Mouse (Mus musculus): Measurements from ENCODE around the gene Fgf18. TPM values are rescaled to one million over a fixed set of nuclear protein-coding genes. Genes with fewer than 3 reads are reported as not detected.

Gene Fgf18
- polyA plus RNA-seq, 1 experiment from 2014 or later, result 2.6 TPM

DNA sequence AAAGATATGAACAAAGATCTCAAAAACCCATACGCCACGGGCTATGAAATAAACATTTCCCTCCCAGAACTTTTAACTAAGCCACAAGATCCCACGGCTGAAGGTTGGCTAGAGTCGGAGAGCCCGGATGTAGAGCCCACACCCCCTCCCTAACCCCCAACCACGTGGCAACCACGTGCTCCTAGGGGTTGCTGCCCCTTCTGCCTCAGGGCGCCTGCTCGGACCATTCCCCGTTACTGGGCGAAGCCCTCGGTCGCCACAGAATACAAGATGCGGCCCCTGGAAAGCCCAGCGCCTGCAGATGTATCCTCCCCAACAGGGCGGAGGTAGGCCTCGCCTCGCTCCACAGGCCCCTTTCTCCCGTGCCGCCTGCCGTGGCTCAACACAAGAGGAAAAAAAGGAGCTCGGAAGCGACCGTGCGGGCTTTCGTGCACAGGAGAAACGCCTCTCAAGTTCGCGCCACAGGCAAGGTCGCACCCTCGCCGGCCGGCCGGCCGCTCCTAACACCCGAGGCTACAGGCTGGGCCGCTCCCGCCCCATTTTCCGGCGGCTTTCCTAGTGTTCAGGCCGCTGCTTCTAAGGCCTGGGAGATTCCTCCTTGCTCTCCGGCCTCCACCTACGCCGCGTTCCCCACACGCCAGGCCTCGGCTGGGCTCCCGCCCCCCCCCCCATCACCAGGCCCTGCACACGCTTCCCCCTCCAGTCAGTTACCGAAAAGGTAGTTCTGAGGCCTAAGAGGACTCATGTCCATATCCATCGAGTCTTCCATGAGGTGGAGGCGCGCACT lies 15.2 kb upstream of the Fgf18 start:
- Histone ChIP-seq H3K27ac (peak overlapping the region; percentile 96), H3K9me3 (no peaks in the 10 kb centered on the region), H3K36me3 (peaks cover 46% of the 10 kb centered on the region), H3K4me1 (no peaks in the 10 kb centered on the region), H3K4me3 (peak overlapping the region; percentile 97), H3K27me3 (ENCODE audit: insufficient read depth, poor library complexity, severe bottlenecking) (peaks cover 4% of the 10 kb centered on the region; the same call in 1 of the 2 replicates)
- DNase-seq (ENCODE audit: low spot score), result no peak
- WGBS, result 2% methylated on average over 53 of the region's 53 CpGs

DNA sequence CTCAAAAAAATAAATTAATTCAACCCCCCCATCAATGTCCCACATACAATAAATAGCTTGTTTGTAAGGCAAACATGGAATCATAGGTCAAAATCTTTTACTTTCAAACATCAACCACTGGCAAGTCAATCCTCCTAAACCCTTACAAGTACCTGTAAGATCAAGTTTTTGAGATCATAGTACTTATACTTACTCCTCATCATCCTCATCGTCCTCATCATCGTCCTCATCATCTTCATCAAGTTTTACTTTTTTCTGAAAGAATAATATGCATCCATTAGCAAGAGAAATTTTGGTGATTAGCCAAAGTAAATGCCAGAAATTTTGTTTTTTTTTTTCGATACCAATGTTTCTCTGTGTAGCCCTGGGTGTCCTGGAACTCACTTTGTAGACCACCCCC lies 12.5 kb upstream of the Fgf18 start:
- no peak for DNase-seq (ENCODE audit: low spot score)
- H3K9me3 ChIP-seq, result no peaks in the 10 kb centered on the region
- H3K27me3 ChIP-seq (ENCODE audit: insufficient read depth, poor library complexity, severe bottlenecking), result no peaks in the 10 kb centered on the region
- peaks cover 72% of the 10 kb centered on the region for H3K36me3 ChIP-seq
- no peaks in the 10 kb centered on the region for H3K4me1 ChIP-seq
- H3K4me3 ChIP-seq, result no peak overlapping the region
- 90% methylated on average over 3 of the region's 3 CpGs for WGBS
- H3K27ac ChIP-seq, result no peak overlapping the region

DNA sequence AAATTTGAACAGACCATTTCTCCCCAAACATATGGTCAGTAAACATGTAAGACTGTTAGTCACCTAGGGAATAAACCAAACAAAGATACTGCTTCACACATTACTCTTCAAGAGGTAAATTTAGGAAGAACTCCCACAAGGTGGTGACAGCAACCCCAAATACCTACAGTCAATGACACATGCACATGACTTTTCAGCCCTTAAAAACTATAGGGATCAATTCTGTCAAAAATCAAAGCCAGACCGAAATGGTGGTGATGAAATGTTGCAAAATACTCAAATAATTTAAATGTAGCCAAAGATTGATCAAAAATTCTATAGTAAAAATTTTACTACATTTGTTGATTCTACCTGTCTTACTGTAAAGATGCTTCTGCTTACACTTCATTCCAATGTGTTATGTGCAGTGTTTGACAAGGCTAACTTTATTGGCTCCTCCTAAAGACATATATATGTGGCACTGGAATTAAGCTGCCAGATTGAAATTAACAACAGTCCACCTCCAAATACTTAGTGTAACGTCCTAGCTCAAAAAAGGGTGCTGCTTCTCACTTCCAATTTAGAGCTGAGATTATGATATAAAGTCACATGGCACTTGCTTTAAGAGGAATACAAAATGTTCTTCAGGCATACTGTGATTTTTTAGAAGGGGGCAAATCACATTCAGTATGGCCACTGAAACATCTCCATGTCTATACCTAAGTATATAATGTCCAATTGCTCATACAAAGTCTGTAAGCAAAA lies 10.4 kb upstream of the Fgf18 start:
- Histone ChIP-seq H3K4me3 (no peak overlapping the region), H3K4me1 (no peaks in the 10 kb centered on the region), H3K27me3 (ENCODE audit: insufficient read depth, poor library complexity, severe bottlenecking) (no peaks in the 10 kb centered on the region), H3K27ac (no peak overlapping the region), H3K9me3 (no peaks in the 10 kb centered on the region), H3K36me3 (peaks cover 94% of the 10 kb centered on the region)
- WGBS, result 80% methylated on average over 2 of the region's 2 CpGs
- DNase-seq (ENCODE audit: low spot score), result no peak

DNA sequence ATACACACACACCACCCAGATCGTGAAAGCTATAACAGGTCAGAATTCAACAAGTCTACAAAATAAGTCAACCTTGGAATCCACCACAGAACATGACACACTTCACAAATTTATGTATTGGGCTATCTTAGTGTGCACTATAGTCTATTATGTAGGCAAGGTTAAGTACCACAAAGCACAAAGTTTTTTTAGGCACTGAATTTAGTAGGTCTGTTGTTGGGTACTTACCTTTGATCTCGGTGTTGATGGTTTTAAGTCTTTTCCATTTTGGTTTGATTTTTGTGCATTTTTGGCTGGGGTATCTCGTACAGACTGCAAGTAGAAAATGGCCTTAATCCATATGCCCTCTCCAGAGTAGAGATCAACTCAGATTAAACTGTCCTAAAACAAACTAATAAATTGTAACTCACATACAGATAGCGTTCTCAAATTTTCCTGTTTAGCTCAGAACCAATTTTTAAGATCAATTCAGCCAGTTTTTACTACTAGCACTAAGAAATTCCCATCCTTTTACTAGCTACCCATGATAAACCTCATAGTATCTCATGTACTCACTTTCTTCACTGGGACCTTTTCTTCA lies 9.3 kb upstream of the Fgf18 start:
- Histone ChIP-seq H3K9me3 (no peaks in the 10 kb centered on the region), H3K27ac (no peak overlapping the region), H3K4me1 (no peaks in the 10 kb centered on the region), H3K27me3 (ENCODE audit: insufficient read depth, poor library complexity, severe bottlenecking) (no peaks in the 10 kb centered on the region), H3K36me3 (peaks cover 100% of the 10 kb centered on the region), H3K4me3 (no peak overlapping the region)
- DNase-seq (ENCODE audit: low spot score), result no peak
- WGBS, result 87% methylated on average over 4 of the region's 4 CpGs

DNA sequence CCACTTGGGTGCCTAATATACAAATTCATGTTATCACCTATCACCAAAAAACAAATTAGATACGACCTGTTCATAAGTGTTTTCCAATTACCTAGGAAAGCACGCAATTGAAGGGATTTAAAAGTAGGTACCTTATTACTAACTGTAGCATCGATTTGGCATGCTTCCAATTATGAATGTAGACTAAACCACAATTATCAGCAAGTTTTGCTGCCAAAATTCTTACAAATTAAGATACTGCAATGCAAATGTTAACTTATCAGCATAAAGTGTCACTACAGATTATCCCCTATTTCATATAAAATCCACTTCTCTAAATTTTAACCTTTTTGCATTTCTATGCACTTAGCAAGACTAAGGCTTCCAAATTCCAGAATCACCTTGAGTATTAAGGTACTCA lies 7.3 kb upstream of the Fgf18 start:
- H3K27ac ChIP-seq, result no peak overlapping the region
- H3K27me3 ChIP-seq (ENCODE audit: insufficient read depth, poor library complexity, severe bottlenecking), result no peaks in the 10 kb centered on the region
- H3K4me3 ChIP-seq, result no peak overlapping the region
- H3K4me1 ChIP-seq, result no peaks in the 10 kb centered on the region
- no peaks in the 10 kb centered on the region for H3K9me3 ChIP-seq
- WGBS, result 92% methylated on average over 3 of the region's 3 CpGs
- no peak for DNase-seq (ENCODE audit: low spot score)
- H3K36me3 ChIP-seq, result peaks cover 98% of the 10 kb centered on the region

DNA sequence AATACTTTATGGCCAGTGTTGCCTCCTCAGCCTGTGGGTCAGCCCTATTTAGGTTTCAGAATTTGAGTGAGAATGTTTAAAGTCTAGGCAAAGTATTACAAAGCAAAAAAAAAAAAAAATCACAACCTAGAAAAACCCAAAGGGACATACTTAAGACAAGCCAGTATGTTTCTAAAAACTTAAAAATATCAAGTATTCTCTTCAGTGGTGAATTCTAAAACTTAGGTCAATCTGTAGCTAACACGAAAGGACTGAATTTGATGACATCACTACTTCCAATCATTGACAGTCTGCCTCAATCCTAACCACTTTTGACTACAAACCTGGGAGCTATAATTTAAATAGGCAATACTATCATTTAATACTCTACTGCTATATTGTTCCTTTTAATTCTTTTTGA lies 5.8 kb upstream of the Fgf18 start:
- no peak overlapping the region for H3K27ac ChIP-seq
- no peak overlapping the region for H3K4me3 ChIP-seq
- H3K36me3 ChIP-seq, result peaks cover 86% of the 10 kb centered on the region
- DNase-seq (ENCODE audit: low spot score), result no peak
- H3K27me3 ChIP-seq (ENCODE audit: insufficient read depth, poor library complexity, severe bottlenecking), result no peaks in the 10 kb centered on the region
- 89% methylated on average over 1 of the region's 1 CpGs for WGBS
- H3K9me3 ChIP-seq, result no peaks in the 10 kb centered on the region
- H3K4me1 ChIP-seq, result peaks cover 3% of the 10 kb centered on the region; the same call in 1 of the 2 replicates

DNA sequence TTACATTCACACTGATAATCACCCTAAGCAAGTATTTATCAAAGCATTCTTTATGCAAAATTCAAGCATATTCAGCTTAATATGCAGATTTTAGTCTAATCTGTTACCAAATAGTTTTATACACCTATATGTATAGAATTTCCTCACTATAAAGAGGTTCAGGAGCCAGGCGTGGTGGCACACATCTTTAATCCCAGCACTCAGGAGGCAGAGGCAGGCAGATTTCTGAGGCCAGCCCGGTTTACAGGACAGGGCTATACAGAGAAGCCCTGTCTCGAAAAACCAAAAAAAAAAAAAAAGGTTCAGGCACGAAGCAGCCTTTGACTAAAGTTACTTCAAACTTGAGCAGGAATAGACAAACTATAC lies 4.6 kb upstream of the Fgf18 start:
- 75% methylated on average over 4 of the region's 4 CpGs for WGBS
- H3K4me1 ChIP-seq, result peaks cover 16% of the 10 kb centered on the region
- no peak overlapping the region for H3K4me3 ChIP-seq
- no peak overlapping the region for H3K27ac ChIP-seq
- DNase-seq (ENCODE audit: low spot score), result no peak
- H3K9me3 ChIP-seq, result no peaks in the 10 kb centered on the region
- peaks cover 74% of the 10 kb centered on the region for H3K36me3 ChIP-seq
- H3K27me3 ChIP-seq (ENCODE audit: insufficient read depth, poor library complexity, severe bottlenecking), result peaks cover 9% of the 10 kb centered on the region

DNA sequence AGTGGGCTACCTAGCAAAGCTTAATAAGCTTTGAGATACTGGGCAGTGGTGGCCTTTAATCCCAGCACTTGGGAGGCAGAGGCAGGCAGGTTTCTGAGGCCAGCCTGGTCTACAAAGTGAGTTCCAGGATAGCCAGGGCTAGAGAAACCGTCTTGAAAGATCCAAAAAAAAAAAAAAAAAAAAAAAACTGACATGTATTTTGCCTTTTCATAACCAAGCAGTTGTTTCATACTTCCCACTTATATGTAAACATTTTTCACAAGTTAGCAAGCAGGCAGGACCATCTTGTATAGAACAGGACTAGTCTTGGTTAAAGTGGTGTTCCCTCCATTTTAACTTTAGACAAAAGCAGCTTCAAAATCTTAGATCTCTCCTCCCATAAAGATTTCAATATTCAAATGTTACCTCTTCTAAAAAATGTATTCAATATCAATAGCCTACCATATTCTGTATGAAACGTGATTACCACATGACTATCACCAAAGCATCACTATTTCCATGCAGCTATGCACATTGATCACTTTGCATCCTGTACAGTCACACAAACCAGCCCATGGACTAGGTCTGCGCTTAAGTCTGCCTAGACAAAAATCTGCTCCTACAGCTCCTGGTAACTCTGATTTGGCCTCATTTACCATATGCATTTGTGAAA lies 4.1 kb upstream of the Fgf18 start:
- 74% methylated on average over 3 of the region's 3 CpGs for WGBS

DNA sequence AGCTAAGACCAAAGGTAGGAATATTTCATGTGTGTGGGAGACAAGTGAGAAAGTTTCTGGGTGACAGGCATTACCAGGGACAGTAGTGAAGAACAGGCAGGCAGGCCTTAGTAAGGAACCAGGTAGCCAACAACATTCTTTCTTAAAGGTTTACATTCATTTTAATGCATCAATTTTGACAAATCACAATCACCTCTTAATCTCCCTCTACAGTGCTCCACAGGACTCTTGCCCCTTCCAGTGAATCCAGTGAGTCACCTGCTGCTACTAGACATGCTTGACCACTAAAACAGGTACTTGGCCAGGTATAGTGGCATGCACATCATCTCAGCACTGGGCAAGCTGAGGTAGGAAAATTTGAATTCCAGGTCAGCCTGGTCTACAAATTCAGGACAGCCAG lies 3.2 kb upstream of the Fgf18 start:
- H3K27me3 ChIP-seq (ENCODE audit: insufficient read depth, poor library complexity, severe bottlenecking), result peaks cover 22% of the 10 kb centered on the region
- H3K9me3 ChIP-seq, result no peaks in the 10 kb centered on the region
- H3K36me3 ChIP-seq, result peaks cover 60% of the 10 kb centered on the region
- DNase-seq (ENCODE audit: low spot score), result no peak
- H3K4me1 ChIP-seq, result peaks cover 30% of the 10 kb centered on the region
- no peak overlapping the region for H3K4me3 ChIP-seq
- no peak overlapping the region for H3K27ac ChIP-seq

More for the DNA sequence above, 4.1 kb upstream of the Fgf18 start:
- no peaks in the 10 kb centered on the region for H3K9me3 ChIP-seq
- H3K36me3 ChIP-seq, result peaks cover 69% of the 10 kb centered on the region
- no peak for DNase-seq (ENCODE audit: low spot score)
- no peak overlapping the region for H3K27ac ChIP-seq
- H3K4me1 ChIP-seq, result peaks cover 21% of the 10 kb centered on the region
- H3K4me3 ChIP-seq, result no peak overlapping the region
- peaks cover 13% of the 10 kb centered on the region for H3K27me3 ChIP-seq (ENCODE audit: insufficient read depth, poor library complexity, severe bottlenecking)

DNA sequence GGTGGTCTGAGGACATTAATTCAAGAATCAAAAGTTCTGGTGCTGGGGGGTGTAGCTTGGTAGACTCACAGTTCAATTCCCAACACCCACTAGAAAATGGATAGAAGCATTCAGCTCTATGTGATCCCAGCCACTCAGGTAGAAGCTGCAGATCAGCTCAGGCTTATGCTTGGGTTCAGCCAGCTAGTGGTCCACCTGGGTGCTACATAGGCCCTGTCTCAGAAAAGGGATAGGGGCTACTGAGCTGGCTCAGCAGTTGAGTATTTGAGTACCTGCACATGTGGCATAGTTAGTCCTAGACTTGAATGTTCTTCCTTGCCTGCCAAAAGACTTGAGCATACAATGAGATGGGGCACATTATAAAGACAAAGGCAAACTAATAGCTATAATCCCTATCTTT lies 2.3 kb upstream of the Fgf18 start:
- H3K27me3 ChIP-seq (ENCODE audit: insufficient read depth, poor library complexity, severe bottlenecking), result peaks cover 31% of the 10 kb centered on the region
- H3K4me3 ChIP-seq, result no peak overlapping the region
- no peak overlapping the region for H3K27ac ChIP-seq
- peaks cover 51% of the 10 kb centered on the region for H3K36me3 ChIP-seq
- H3K4me1 ChIP-seq, result peaks cover 36% of the 10 kb centered on the region
- no peak for DNase-seq (ENCODE audit: low spot score)
- no peaks in the 10 kb centered on the region for H3K9me3 ChIP-seq

DNA sequence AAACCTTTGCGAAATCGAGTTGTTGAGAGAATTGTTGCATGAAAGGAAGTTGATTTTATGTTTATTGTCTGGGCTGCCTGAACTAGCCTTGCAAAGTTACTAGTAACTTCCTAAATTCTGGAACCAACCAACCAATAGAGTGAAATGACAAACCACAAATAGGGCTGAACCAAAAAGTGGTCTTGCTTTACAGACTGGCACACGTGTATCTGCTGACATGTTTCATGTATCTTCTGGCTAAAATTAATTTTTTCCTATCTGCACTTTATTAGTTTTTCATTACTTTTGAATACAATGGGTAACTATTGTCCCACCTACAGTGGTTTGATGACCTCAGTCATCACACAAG lies 1.9 kb upstream of the Fgf18 start:
- peaks cover 35% of the 10 kb centered on the region for H3K27me3 ChIP-seq (ENCODE audit: insufficient read depth, poor library complexity, severe bottlenecking)
- H3K27ac ChIP-seq, result no peak overlapping the region
- no peaks in the 10 kb centered on the region for H3K9me3 ChIP-seq
- H3K36me3 ChIP-seq, result peaks cover 47% of the 10 kb centered on the region
- WGBS, result 29% methylated on average over 3 of the region's 3 CpGs
- H3K4me1 ChIP-seq, result peaks cover 40% of the 10 kb centered on the region
- no peak for DNase-seq (ENCODE audit: low spot score)
- H3K4me3 ChIP-seq, result no peak overlapping the region

DNA sequence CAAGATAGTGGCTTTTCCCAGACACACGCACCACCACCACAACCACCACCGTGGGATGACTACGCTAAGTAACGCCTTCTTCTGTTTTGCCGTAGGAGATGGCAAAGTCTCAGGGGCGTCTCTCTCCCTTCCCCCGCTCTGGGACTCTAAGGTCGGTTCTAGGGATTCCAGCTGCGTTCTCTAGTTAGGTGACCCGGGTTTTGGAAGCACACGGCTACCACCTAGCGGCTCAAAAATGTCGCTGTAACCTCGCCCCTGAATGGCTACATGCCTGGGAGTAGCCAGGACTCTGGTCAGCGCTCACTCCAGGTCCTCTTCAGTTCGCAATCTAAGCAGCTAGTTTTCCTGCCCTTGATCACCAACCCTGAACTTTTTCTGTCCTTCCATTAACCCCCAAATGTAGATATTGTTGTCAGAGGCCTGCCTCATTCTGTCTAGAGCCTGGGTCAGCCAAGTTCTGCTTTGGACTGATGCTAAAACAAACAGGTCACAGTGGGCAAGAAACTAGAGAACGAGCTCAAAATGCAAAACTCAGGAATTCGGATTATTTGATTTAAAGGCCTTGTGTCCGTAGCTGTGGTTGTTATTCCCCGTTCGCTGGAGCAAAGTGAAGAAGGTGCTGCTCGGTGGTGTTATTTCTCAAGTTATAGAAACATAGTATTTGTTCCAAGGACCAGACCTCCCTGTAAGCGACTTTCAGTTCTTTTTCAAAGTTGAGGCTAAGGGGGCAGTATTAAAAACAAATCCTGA lies 1.3 kb upstream of the Fgf18 start:
- peak; percentile 94 for DNase-seq (ENCODE audit: low spot score)
- Histone ChIP-seq H3K27me3 (ENCODE audit: insufficient read depth, poor library complexity, severe bottlenecking) (peaks cover 35% of the 10 kb centered on the region), H3K4me1 (peaks cover 45% of the 10 kb centered on the region), H3K4me3 (peak overlapping the region; percentile 71), H3K9me3 (no peaks in the 10 kb centered on the region), H3K27ac (no peak overlapping the region), H3K36me3 (peaks cover 41% of the 10 kb centered on the region)
- WGBS, result 6% methylated on average over 23 of the region's 23 CpGs

All from heart, embryonic 10.5 days (tissue).